In genomic region chr11:106157154-106157553, GRCm38 (mm10) we compare ENCODE assay signal across 19 mouse cellular contexts. TPM values are rescaled to one million over a fixed set of nuclear protein-coding genes. Genes with fewer than 3 reads are reported as not detected.
DNase-seq lines count a peak whose midpoint lies in the region; ATAC-seq and TF ChIP-seq lines count a peak whose summit lies in the region.
"Had no signal": no experiment of that assay in that cellular context is flagged by ENCODE, and none has a peak within 500 bp of the region (broad histone marks: within the 10 kb centered on the region; RNA-seq: fewer than 3 reads in every experiment).

No protein-coding gene starts in this region.

- peaks cover 70% of the 10 kb centered on the region for H3K4me1 ChIP-seq in hindbrain, embryonic 10.5 days (replicated peaks)
- H3K4me1 ChIP-seq in hindbrain, embryonic 13.5 days (replicated peaks), result peaks cover 55% of the 10 kb centered on the region
- H3K4me1 ChIP-seq in spleen, adult 2 months (ENCODE audit: control insufficient read depth, insufficient read depth, insufficient read length), result peaks cover 22% of the 10 kb centered on the region; the same call in 1 of the 2 replicates
- no peaks in the 10 kb centered on the region for H3K4me1 ChIP-seq in embryonic fibroblast, embryonic 13.5 days (ENCODE audit: control insufficient read depth, insufficient read depth, low read length)

- 0 out of 2 replicates have a peak overlapping the region, but pooled peaks have one; percentile 12 for H3K27ac ChIP-seq in hindbrain, embryonic 10.5 days
- no peak overlapping the region for H3K27ac ChIP-seq in hindbrain, embryonic 13.5 days
- H3K27ac ChIP-seq in spleen, adult 2 months (ENCODE audit: insufficient read depth, low read length), result peak overlapping the region; percentile 99
- H3K27ac ChIP-seq in embryonic fibroblast, embryonic 13.5 days (ENCODE audit: insufficient read depth, low read length), result no peak overlapping the region
- H3K27ac ChIP-seq: liver, embryonic 15.5 days had no signal

- H3K4me3 ChIP-seq in hindbrain, embryonic 10.5 days, result peak overlapping the region; percentile 6; the same call in 1 of the 2 replicates
- no peak overlapping the region for H3K4me3 ChIP-seq in hindbrain, embryonic 13.5 days
- peak overlapping the region; percentile 97; the same call in 1 of the 2 replicates for H3K4me3 ChIP-seq in spleen, adult 2 months (ENCODE audit: extremely low read depth, insufficient read depth, insufficient read length)
- no peak overlapping the region for H3K4me3 ChIP-seq in embryonic fibroblast, embryonic 13.5 days (ENCODE audit: insufficient read depth, low read length)
- H3K4me3 ChIP-seq: heart, embryonic 10.5 days had no signal

- ATAC-seq in hindbrain, embryonic 13.5 days (ENCODE audit: low FRiP score), result no peak
- ATAC-seq: hindbrain, embryonic 16.5 days; intestine, postnatal 0 days had no signal

- H3K9ac ChIP-seq in hindbrain, embryonic 13.5 days, result no peak overlapping the region
- H3K9ac ChIP-seq: liver, embryonic 15.5 days had no signal

- H3K36me3 ChIP-seq in hindbrain, embryonic 10.5 days, result peaks cover 72% of the 10 kb centered on the region
- peaks cover 52% of the 10 kb centered on the region for H3K36me3 ChIP-seq in hindbrain, embryonic 13.5 days
- peaks cover 42% of the 10 kb centered on the region for H3K36me3 ChIP-seq in spleen, adult 2 months (ENCODE audit: control insufficient read depth, insufficient read depth, low read length)

- H3K9me3 ChIP-seq in hindbrain, embryonic 10.5 days, result no peaks in the 10 kb centered on the region
- H3K9me3 ChIP-seq in hindbrain, embryonic 13.5 days, result no peaks in the 10 kb centered on the region
- H3K9me3 ChIP-seq: embryonic facial prominence, embryonic 12.5 days; heart, embryonic 10.5 days; liver, embryonic 15.5 days had no signal

- TF ChIP-seq CTCF in spleen, adult 2 months (IDR thresholded peaks at IDR 0.05; ENCODE audit: extremely low read depth, insufficient read depth, insufficient read length, insufficient replicate concordance), result no peak
- TF ChIP-seq CTCF in embryonic fibroblast, embryonic 13.5 days (IDR thresholded peaks at IDR 0.05; ENCODE audit: borderline replicate concordance, insufficient read depth, low read length), result no peak

- no peak overlapping the region for H3K4me2 ChIP-seq in hindbrain, embryonic 13.5 days

- DNase-seq in hindbrain, embryonic 10.5 days (ENCODE audit: low spot score), result no peak
- no peak for DNase-seq in spleen, adult 2 months (ENCODE audit: low read depth in 1 of 2, low spot score in 2 of 2)
- no peak for DNase-seq in spleen, adult 12 weeks (ENCODE audit: low spot score)
- DNase-seq in kidney, adult 18-20 months, result no peak
- DNase-seq in right cerebral cortex, postnatal 36 days (ENCODE audit: low spot score in 2 of 2), result no peak
- DNase-seq: B cell, adult 2 months; cerebellum, adult 11-12 months; gastrocnemius, postnatal 25 days; heart, postnatal 10 days; kidney, postnatal 10 days had no signal

- 92% methylated on average over 7 of the region's 7 CpGs for WGBS in hindbrain, embryonic 10.5 days
- 92% methylated on average over 7 of the region's 7 CpGs for WGBS in hindbrain, embryonic 13.5 days
- WGBS in spleen, adult 2 months, result 68% methylated on average over 7 of the region's 7 CpGs

- no peak for TF ChIP-seq POLR2A in spleen, adult 2 months (IDR thresholded peaks at IDR 0.05; ENCODE audit: low read depth, low read length)
- TF ChIP-seq POLR2A in embryonic fibroblast, embryonic 13.5 days (IDR thresholded peaks at IDR 0.05; ENCODE audit: low read depth, low read length), result peak; percentile 7; the same call in 1 of the 2 replicates

- no peaks in the 10 kb centered on the region for H3K27me3 ChIP-seq in hindbrain, embryonic 10.5 days (ENCODE audit: insufficient read depth, poor library complexity, severe bottlenecking)
- H3K27me3 ChIP-seq in hindbrain, embryonic 13.5 days, result no peaks in the 10 kb centered on the region
- H3K27me3 ChIP-seq in spleen, adult 2 months (ENCODE audit: control insufficient read depth, insufficient read depth, low read length), result no peaks in the 10 kb centered on the region
- H3K27me3 ChIP-seq: embryonic facial prominence, embryonic 12.5 days had no signal

RNA-seq across cellular contexts. Expression of gene Gm10840, which starts 3.5 kb away (rescaled TPM):
- polyA plus RNA-seq in hindbrain, embryonic 10.5 days (2016; fragmentation: Nextera tagmentation; extraction: Ambion mirVana), result 0.67 TPM in 1 of 2 replicates, not detected in the other
- not detected in 2 replicates for polyA plus RNA-seq in hindbrain, embryonic 13.5 days (2015; fragmentation: Nextera tagmentation; extraction: Ambion mirVana)
- polyA plus RNA-seq in spleen, adult 2 months (2012; rRNA removed), result 0.72 TPM in 1 of 2 replicates, not detected in the other
- polyA plus RNA-seq in embryonic fibroblast, embryonic 13.5 days (2011; ENCODE audit: insufficient read length, low read depth, missing spikeins), result not detected in 2 replicates
- polyA plus RNA-seq: brain, embryonic 14.5 days; embryonic facial prominence, embryonic 12.5 days; heart, embryonic 10.5 days; hindbrain, embryonic 16.5 days; intestine, postnatal 0 days; limb, embryonic 14.5 days; liver, embryonic 15.5 days had no signal

RNA-seq across cellular contexts. Expression of gene Limd2, which starts 3.5 kb away (rescaled TPM):
- 366 and 418 TPM in 2 replicates for polyA plus RNA-seq in hindbrain, embryonic 10.5 days (2016; fragmentation: Nextera tagmentation; extraction: Ambion mirVana)
- polyA plus RNA-seq in hindbrain, embryonic 13.5 days (2015; fragmentation: Nextera tagmentation; extraction: Ambion mirVana), result 197 and 211 TPM in 2 replicates
- polyA plus RNA-seq in spleen, adult 2 months (2012; rRNA removed), result 305 and 309 TPM in 2 replicates
- polyA plus RNA-seq in embryonic fibroblast, embryonic 13.5 days (2011; ENCODE audit: insufficient read length, low read depth, missing spikeins), result 67.2 and 70.6 TPM in 2 replicates

RNA-seq across cellular contexts. Expression of gene Strada, which starts 44.8 kb away (rescaled TPM):
- polyA plus RNA-seq in hindbrain, embryonic 10.5 days (2016; fragmentation: Nextera tagmentation; extraction: Ambion mirVana), result 37.8 and 46.0 TPM in 2 replicates
- 31.2 and 34.2 TPM in 2 replicates for polyA plus RNA-seq in hindbrain, embryonic 13.5 days (2015; fragmentation: Nextera tagmentation; extraction: Ambion mirVana)
- 32.6 and 36.7 TPM in 2 replicates for polyA plus RNA-seq in spleen, adult 2 months (2012; rRNA removed)
- 22.4 and 24.0 TPM in 2 replicates for polyA plus RNA-seq in embryonic fibroblast, embryonic 13.5 days (2011; ENCODE audit: insufficient read length, low read depth, missing spikeins)

RNA-seq across cellular contexts. Expression of gene Ccdc47, which starts 59.0 kb away (rescaled TPM):
- polyA plus RNA-seq in hindbrain, embryonic 10.5 days (2016; fragmentation: Nextera tagmentation; extraction: Ambion mirVana), result 57.7 and 69.0 TPM in 2 replicates
- polyA plus RNA-seq in hindbrain, embryonic 13.5 days (2015; fragmentation: Nextera tagmentation; extraction: Ambion mirVana), result 97.0 and 106 TPM in 2 replicates
- polyA plus RNA-seq in spleen, adult 2 months (2012; rRNA removed), result 7.0 and 7.3 TPM in 2 replicates
- 101 and 110 TPM in 2 replicates for polyA plus RNA-seq in embryonic fibroblast, embryonic 13.5 days (2011; ENCODE audit: insufficient read length, low read depth, missing spikeins)

RNA-seq across cellular contexts. Expression of gene Ddx42, which starts 59.6 kb away (rescaled TPM):
- 85.6 and 98.1 TPM in 2 replicates for polyA plus RNA-seq in hindbrain, embryonic 10.5 days (2016; fragmentation: Nextera tagmentation; extraction: Ambion mirVana)
- 92.0 and 96.2 TPM in 2 replicates for polyA plus RNA-seq in hindbrain, embryonic 13.5 days (2015; fragmentation: Nextera tagmentation; extraction: Ambion mirVana)
- 7.1 and 7.4 TPM in 2 replicates for polyA plus RNA-seq in spleen, adult 2 months (2012; rRNA removed)
- 55.0 and 58.3 TPM in 2 replicates for polyA plus RNA-seq in embryonic fibroblast, embryonic 13.5 days (2011; ENCODE audit: insufficient read length, low read depth, missing spikeins)

Comparison
In these comparisons a context has a peak if more than half of its experiments do, and no peak if none do; other contexts are left out.
1. H3K27ac ChIP-seq: peak in hindbrain, embryonic 10.5 days (single experiment) and spleen, adult 2 months (single experiment); none in hindbrain, embryonic 13.5 days (single experiment) and embryonic fibroblast, embryonic 13.5 days (single experiment).
2. H3K4me3 ChIP-seq: peak in hindbrain, embryonic 10.5 days (single experiment) and spleen, adult 2 months (single experiment); none in hindbrain, embryonic 13.5 days (single experiment) and embryonic fibroblast, embryonic 13.5 days (single experiment).